Mouse (Mus musculus): ENCODE data around the gene Wdr54.

Wdr54 gene

DNA sequence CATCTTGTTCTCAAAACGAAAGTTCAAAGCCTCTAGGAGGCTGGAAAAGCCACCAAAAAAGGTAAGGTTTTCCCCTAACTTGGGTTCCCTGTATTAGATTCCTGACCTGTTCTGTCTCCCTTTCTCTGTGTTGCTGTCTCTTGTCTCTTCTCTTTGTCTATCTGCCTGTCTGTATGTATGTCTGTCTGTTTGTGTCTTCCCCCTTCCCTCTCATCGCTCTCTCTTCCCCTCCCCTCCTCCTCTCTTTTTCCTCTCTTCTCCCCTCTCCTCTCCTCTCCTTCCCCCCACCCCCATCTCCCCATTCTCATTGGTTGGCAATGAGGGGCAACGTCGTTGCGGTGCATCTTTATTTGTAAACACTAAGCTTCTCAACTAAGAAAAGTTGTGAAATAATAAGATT lies 30.9 kb downstream of the Wdr54 start, which contains the start of gene Ino80b:
Ino80b (minus strand) TSS at position 101 of the 400 bp plus-strand sequence.
- no peak for DNase-seq

DNA sequence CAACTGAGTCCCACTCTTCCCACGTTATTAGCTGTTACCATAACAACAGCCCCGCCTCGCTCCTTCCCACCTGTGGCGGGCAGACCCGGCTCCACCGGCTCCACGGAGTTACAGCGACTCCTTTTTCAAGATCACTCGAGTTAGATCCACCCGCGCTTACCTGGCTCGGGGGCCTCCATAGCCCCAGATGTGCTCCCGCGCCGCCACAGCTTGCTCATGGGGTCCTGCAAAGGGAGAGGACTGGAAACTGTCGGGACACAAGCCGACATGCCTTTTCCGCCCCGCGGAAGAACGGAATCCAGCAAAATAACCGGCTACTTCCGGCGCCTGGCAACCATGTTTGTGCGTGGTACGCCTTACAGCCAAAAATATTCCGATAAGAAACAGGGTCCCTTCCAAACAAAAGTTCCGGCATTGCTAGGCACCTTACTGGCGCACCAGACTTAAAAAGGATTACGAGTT lies 31.3 kb downstream of the Wdr54 start:
- DNase-seq: peak; percentile 90

DNA sequence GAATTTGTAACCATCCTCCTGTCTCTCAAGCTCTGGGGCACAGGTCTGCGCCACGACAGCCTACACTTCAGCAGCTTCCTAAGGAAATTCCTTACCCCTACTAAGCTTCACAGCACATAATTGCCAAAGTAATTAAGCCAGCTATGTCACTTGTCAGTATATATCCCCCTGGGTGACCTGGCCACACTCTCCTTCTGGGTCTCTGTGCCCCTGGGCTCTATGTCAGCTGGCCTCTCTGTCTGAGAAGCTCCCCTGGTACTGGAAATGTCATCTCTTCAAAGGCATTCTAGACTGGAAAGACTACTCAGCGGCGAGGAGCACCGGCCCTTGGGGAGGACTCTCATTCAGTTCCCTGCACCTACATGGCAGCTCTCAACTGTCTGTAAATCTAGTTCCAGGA lies 33.2 kb downstream of the Wdr54 start:
- DNase-seq: peak; percentile 32

DNA sequence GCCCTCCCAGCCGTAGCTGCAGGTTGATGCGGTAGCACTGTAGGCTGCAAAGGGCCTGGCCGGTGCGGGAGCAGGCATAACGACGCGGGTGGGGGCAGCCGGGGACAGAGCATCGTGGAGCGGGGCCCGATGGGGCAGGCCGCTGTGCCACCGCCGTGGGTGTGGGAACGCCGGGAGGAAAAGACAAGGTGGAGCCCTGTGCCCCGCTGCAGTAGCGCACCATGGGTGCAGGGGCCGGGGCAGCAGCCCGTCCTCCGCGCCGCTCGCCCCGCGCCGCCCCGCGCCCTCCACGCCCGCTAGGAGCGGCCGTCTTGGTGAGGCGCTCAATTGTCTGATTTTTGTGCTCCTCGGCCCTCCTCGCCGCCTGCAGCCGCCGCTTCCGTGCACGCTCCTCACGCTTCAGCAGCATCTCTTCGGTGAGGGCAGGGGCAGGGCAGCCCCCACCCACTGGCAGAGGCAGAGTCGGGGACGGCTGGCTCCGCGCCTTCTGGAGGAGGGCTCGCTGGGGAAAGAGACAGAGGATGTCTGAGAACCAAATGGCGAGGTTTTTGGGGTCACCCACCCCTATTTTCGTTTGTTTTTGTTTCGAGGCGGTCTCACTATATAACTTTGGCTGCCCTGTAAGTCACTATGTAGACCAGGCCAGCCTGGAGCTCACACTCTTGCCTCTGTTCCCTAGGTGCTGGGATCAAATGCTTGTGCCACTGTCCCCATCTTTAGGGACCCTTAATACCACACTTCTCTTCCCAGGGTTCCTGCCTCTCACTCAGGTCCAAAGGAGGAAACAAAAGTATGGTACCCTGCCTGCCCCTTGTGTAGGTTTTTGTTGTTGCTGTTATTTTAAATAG lies 34.1 kb downstream of the Wdr54 start:
- DNase-seq: peak; percentile 66

DNA sequence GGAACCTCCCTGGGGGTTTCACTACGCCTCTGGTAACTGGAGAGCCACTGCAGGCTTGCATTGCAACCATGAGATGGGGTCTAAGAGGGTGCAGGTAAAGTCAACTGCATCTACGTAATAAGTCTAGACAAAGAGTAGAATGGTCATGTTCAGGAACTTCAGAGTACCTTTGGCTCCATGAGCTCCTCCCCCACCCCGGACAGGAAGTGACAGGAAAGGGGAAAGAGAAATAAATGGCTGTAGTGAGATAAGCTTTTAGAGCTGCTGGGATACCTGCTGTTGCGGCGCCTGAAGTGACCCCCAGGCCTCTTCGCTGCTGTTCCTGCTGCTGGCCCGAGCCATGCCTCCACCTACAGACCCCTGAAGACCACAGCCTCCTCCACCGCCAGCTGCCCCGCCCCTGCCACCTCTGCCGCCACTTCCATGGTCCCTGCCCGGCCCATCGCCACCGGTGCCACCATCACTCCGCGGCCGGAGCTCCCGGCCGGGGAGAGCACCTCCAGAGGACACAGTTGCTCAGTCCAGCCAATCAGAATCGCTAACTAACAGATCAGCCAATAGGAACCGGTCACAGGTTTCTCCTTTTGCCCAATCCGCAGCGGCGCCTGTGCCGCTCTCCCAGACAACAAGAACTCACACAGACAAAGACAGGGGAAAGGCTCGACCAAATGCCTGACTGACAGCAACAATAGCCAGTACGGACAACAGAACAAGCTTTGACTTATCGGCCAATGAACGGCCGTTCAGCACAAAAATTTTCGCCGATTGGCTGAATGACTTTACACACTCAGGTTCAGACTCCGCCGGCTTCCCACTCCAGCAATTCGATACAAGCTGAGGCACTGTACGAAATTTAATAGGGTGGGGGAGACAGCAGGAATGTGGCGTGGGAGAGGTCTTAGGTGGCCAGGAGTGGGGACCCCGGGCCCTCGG lies 35.0 kb downstream of the Wdr54 start, which contains the start of gene Wbp1:
Wbp1 (minus strand) TSS at position 630 of the 933 bp plus-strand sequence.
- DNase-seq: peak; percentile 98

DNA sequence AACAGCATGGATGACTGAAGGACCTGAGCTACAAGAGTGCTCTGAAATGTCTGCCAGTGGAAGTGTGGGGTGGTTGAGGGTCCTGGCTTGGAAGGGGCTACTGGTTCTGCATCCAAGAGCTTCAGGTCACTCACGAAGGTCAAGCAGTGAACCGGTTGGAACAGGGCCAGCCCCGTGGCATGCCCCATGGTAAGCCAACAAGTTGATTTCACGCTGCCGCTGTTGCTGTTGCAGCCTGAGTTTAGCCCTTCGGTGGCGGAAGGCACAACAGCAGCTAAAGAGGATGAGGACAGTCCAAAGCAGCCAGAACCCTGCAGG lies 36.5 kb downstream of the Wdr54 start:
- peak; percentile 71 for DNase-seq

DNA sequence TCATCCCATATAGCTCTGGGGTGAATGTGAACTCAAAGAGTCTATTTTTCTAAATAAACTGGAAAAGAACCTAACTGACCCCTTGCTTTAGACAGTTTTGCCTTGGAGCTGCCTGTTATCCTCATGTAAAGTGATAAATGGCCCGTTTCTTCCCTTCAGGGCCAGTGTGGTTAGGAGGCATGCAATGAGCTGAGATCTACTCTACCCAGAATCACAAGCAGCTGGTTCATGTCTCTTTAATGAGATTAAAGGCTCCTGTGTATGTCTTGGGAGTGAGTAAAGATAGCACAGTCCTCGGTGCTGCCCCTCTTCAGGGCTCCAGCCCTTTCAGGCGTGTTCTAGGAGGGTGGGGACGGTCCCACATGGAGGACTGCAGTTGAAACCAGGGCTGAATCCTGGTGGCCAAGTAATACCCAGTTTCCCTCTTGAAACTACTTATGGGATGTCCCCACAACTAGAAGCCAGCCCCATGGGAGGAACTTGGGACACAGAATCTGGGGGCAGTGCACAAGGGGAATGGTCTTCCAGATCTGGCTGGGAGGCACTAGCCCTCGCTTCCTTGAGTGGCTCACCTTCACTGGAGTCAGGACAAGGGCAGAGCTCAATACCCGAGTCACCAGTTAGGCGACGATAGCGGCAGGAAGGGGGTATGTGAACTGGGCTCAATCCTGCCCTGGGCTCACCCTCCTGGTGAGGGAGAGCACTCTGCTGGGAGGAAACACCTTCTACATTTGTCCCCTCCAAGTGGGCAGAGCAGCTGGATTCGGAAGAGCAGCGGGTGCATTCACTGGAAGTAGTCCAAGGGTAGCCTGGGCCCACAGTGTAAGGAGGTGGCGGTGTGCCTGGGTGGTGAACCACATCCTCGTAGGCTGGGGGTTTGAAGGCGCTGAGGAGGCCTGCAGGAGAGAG lies 37.1 kb downstream of the Wdr54 start:
- DNase-seq: peak; percentile 58

DNA sequence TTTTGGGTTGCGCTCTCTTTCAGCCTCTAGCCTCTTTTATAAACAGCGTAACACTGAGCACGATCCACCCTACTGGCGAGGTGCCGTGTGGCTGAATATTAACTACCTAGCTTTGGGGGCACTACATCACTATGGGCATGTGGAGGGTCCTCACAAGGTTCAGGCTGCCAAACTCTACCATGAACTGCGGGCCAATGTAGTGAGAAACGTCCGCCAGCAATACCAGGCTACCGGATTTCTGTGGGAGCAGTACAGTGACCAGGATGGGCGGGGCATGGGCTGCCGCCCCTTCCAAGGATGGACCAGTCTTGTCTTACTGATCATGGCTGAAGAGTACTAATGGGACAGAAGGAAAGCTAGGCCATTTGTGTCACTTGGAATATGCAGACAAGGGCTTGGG lies 37.8 kb downstream of the Wdr54 start:
- peak; percentile 34 for DNase-seq

DNA sequence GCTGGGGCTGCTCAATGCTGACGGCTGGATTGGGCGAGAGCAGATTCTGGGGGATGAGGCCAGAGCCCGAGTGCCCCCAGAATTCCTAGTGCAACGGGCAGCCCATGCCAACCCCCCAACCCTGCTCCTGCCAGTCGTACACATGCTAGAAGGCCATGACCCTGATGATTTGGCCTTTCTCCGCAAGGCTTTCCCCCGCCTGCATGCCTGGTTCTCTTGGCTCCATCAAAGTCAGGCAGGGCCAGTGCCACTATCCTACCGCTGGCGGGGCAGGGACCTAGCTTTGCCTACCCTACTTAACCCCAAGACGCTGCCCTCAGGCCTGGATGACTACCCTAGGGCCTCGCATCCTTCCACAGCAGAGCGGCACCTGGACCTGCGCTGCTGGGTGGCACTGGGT lies 38.6 kb downstream of the Wdr54 start:
- no peak for DNase-seq

DNA sequence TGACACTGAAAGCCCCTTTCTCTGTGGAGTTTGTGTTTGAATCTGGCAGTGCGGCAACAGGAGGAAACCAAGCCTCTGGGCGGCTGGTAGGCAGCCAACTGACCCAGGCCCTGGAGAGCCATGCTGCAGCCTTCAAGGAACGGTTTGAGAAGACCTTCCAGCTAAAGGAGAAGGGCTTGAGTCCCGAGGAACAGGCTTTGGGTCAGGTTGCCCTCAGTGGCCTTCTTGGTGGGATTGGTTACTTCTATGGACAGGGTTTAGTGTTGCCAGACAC lies 39.1 kb downstream of the Wdr54 start:
- no peak for DNase-seq

DNA sequence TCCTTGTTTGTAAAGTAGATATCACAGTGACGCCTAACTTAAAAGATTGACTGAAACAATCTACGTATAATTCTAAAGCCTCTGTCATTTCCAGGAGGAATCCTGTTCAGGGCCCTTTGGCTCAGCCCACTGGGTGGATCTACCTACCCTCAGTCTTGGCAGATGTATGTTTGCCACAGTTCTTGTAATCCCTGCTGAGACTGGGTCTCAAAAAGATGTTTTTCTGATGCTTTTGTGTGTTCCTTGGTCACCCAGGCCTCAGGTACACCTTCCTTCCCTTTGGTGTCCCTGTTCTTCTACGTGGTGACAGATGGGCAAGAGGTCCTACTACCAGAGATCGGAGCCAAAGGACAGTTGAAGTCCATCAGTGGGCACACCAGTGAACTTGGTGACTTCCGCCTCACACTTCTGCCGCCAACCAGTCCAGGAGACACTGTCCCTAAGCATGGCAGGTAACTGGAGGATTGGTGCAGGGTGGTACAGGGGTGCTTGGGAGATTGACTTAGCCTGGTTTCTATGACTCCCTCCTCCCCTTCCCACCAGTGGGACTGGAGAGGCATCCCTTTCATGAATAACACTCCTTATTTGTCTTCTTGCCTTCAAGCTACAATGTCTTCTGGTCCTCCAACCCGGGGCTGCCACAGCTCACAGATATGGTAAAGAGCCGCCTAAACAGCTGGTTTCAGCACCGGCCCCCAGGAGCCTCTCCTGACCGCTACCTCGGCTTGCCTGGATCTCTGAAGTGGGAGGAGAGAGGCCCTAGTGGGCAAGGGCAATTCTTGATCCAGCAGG lies 39.6 kb downstream of the Wdr54 start:
- no peak for DNase-seq

DNA sequence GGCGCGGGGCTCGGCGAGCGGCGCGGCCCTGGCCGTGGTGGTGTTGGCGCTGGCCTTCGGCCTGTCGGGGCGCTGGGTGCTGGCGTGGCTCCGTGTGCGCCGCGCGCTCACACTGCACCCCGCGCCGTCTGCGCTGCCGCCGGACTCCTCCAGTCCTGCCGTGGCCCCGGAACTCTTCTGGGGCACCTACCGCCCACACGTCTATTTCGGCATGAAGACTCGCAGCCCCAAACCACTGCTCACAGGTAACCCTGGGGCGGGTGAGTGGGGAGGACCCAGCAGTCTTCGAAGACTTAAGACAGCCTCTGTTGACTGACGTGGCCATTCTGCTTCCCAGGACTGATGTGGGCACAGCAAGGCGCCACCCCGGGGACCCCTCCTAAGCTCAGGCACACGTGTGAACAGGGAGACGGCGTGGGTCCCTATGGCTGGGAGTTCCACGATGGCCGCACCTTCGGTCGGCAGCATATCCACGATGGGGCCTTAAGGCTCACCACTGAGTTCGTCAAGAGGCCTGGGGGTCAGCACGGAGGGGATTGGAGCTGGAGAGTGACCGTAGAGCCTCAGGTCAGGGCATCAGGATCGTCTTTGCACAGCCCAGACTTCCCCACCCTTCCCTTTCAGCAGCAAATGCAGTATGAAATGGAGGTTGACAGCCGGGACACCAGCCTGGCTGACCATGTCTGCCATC lies 40.4 kb downstream of the Wdr54 start:
- DNase-seq: peak; percentile 62

DNA sequence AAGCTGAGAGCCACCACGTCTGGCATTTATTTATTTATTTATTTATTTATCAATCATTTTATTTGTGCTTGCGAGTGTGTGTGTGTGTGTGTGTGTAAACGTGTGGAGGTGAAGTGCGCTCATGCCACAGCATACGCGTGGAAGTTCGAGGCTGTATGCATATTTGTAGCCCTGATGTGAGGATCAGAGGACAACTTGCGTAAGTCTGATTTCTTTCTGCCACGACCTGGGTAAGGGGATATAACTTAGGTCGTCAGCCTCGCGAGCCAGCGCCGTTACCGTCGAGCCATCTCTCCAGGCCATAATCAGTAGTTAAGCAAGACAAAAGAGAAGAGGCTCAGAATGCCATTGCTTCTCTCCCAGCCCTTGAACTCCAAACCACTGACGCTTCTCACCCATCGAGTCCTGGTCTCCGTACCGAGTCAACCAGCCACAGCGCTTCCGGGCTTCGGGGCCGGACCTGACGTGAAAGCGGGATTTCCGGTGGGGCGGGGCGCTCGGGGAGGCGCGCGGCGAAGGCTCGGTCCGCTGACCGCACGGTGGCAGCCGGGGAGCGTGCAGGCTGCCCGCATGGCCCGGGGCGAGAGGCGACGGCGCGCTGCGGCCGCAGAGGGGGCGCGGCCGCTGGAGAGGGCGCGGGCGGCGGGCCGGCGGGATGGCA lies 41.1 kb downstream of the Wdr54 start, which contains the start of gene Mogs:
Mogs (plus strand) TSS at position 486 of the 661 bp plus-strand sequence.
- peak; percentile 89 for DNase-seq

DNA sequence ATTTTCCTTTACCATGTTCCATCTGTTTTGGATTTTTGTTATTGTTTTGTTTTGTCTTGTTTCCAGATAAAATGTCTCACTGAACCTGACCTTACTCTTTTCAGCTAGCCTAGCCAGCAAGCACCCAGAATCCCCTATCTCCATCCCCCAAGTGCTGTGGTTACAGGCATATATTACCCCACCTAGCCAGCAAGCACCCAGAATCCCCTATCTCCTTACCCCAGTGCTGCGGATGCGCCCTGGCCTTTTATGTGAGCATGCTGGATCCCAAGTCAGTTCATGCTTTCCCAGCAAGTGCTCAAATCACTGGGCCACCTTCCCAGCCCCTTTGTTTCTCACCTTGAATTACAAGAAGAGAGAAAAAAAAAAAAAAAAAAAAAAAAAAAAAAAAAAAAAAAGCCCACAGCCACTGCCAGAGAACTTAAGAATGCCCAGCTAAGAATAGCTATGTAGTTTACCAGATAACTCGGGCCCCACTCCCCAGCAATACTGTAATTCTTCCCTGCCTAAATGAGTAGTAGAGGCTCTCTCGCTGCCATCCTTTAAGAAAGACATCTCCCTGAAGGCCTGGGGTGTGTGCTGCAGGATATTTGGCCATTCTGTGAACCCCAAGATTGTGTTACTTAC lies 44.6 kb downstream of the Wdr54 start:
- no peak for DNase-seq

DNA sequence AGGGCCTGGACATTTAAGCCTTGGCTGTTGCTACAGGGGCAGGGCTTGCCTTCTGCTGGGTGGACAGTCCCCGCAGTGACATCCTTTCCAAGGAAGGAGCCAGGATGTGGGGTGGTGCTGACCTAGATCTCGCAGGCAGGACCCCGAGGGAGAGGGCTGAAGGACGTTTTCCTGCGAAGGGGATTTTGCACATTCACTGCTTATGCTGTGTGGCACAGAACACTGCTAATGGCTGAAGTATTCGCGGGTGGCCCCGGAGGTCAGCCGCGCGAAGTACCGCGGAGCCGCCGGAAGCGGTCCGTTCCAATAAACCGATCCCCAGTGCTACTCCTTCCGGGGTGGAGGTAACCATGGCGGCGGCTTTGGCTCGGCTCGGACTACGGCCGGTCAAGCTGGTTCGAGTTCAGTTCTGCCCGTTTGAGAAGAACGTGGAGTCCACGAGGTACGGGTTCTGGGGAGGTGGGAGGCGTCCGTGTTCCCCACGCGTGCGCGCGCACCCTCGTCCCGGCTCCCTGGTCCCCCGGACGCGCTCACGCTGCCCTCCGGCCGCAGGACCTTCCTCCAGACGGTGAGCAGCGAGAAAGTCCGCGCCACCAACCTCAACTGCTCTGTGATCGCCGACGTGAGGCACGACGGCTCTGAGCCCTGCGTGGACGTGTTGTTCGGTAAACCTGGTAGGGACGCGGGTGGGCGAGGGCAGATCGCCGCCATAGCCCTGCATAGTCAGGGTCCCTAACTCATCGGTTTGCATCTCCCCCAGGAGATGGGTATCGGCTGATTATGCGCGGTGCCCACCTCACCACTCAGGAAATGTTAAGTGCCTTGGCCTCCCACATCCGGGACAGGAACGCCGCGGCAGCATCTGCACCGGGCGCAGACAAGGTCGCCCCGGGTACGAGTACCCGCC lies 47.2 kb downstream of the Wdr54 start, which contains the start of gene Mrpl53:
Mrpl53 (plus strand) TSS at position 279 of the 907 bp plus-strand sequence.
- peak; percentile 84 for DNase-seq

DNA sequence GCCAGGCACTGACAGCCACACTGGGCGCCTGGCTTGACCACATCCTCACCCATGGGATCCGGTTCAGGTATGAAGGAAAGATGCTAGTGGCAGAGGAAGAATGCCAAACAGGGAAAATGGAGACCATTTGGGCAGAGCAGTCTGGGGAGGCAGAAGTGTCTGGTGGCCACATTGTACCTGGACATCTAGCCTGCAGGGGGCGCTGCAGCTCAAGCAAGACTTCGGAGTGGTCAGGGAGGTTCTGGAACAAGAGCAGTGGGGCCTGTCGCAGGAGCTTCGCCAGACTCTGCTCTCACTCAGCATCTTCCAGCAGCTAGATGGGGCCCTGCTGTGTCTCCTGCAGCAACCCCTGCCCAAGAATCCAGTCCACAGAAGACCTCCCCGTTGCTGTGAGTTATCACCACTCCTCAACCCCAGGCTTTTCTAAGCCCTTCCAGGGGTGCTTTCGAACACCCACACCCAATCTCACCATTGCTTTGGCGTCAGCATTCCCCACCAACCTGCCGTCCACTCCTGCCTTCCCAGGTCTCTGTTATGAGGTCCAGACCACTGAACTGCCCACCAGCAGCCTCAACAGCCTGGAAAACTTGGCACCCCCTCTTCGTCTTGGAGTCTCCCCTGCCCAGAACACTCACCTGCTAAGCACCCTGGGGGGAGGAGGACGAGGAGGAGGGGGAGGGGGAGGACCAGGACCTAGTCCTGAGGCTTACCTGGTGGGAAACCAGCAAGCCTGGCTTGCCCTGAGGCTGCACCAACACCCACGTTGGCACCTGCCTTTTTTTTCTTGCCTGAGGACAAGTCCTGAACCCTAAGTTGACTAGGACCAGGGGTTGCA lies 48.4 kb downstream of the Wdr54 start:
- peak; percentile 73 for DNase-seq

DNA sequence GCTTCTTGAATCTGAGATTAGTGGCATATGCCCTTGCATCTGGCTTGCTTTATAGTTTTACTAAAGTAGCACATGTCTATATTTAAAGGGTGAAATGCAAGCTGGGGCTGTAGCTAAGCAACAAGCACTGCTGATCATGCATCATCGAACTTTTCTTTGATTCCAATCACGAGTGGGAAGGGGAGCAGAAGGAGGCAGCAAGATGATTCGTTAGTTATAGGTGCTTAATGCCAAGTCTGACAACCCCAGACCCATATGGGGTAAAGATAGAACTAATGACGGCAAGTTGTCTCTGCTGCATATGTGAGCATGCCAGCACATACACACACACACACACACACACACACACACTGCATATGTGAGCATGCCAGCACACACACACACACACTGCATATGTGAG lies 52.0 kb downstream of the Wdr54 start:
- DNase-seq: no peak

DNA sequence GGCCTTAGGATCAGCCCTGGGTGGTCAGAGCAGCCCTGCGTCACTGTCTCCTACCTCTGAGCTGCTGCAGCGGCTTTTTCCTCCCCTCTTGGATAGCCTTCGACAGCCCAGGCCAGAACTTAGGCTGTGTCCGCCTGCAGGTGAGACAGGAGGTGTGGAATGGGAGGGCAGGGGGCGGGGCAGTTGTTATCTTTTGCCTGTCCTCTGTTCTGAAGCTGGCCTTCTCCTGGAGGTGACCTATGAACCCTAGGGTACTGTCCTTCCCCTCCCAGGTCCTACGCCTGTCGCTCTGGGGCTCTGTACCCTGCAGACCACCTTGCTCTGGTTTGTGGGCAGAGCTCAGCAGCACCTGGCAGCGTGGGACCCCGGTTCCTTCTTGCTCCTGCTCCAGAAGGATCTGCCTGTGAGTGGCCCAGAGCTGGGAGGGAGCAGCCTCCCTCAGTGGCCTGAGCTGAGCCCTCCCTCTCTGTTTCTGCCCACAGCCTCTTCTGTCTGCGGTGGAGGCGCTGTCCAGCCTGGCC lies 53.0 kb downstream of the Wdr54 start:
- DNase-seq: peak; percentile 42

Data from cerebellum, adult 11-12 months (tissue).